Mouse (Mus musculus) stomach, postnatal 0 days (tissue): ENCODE data around the gene Agtpbp1.

Experiments
- CTCF ChIP-seq: IDR thresholded peaks from 2 replicates; pipeline ENCODE4 v1.5.1; 2016; ENCODE audit warnings: antibody characterized with exemption, low read depth, mild to moderate bottlenecking, moderate library complexity
- EP300 ChIP-seq: optimal IDR thresholded peaks from 2 replicates; pipeline ENCODE3; 2016; ENCODE audit warnings: antibody characterized with exemption

DNA sequence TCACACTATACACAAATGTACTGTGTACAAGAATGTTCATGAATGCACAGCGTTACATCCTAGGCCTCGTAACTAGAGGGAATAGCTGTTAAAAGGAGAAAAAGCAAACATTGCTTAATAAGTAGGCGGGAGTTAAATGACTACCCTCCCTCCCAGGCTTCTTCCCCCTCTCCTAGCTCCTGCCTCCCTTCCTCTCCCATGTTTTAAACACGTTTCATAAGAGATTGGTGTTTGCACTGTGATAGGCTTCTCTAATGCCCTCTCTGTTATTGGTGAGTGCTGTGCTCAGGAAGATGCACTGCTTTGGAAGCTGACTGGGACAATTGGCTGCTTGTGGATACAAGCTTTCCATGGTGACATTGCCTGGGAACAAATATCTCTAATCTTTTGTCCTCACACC is 30.5 kb upstream of the Agtpbp1 start:
- TF ChIP-seq CTCF (no peak), EP300 (no peak)
